Mouse (Mus musculus) testis, postnatal 10 days (tissue): Measurements from ENCODE around the gene Ipo13.

ENCODE experiments used
- DNase-seq: peaks from one replicate; pipeline ENCODE4 v3.0.0; 2021; ENCODE audit warnings: low spot score

Ipo13 gene

GRCm38 (mm10) chr4:117914031-117914430 is 768 bp downstream of the Ipo13 start:
- no peak for DNase-seq

- DNase-seq: peak; percentile 56
These were observed 1.4 kb downstream of the Ipo13 start for GRCm38 (mm10) chr4:117913421-117913820.

- DNase-seq: no peak
These were observed 2.0 kb downstream of the Ipo13 start for GRCm38 (mm10) chr4:117912685-117913273.

GRCm38 (mm10) chr4:117912131-117912561 is 2.7 kb downstream of the Ipo13 start:
- no peak for DNase-seq

GRCm38 (mm10) chr4:117908834-117909453 is 5.9 kb downstream of the Ipo13 start:
- no peak for DNase-seq

- no peak for DNase-seq
These were observed 8.6 kb downstream of the Ipo13 start for GRCm38 (mm10) chr4:117906196-117906595.

GRCm38 (mm10) chr4:117904761-117905160 is 10.0 kb downstream of the Ipo13 start:
- no peak for DNase-seq

GRCm38 (mm10) chr4:117904094-117904493 is 10.7 kb downstream of the Ipo13 start:
- DNase-seq: no peak

- no peak for DNase-seq
These were observed 16.7 kb downstream of the Ipo13 start for GRCm38 (mm10) chr4:117898111-117898510.

GRCm38 (mm10) chr4:117896031-117896430 is 18.8 kb downstream of the Ipo13 start:
- DNase-seq: no peak

- no peak for DNase-seq
These were observed 19.5 kb downstream of the Ipo13 start for GRCm38 (mm10) chr4:117895339-117895738.

- no peak for DNase-seq
These were observed 20.2 kb downstream of the Ipo13 start for GRCm38 (mm10) chr4:117894601-117895000.

GRCm38 (mm10) chr4:117893376-117893775 is 21.4 kb downstream of the Ipo13 start:
- DNase-seq: peak; percentile 81

- DNase-seq: peak; percentile 86
These were observed 23.0 kb downstream of the Ipo13 start, which contains the start of gene Dph2 for GRCm38 (mm10) chr4:117891738-117892161. Gene Dph2 (minus strand): TSS chr4:117892032.

- DNase-seq: no peak
These were observed 24.0 kb downstream of the Ipo13 start for GRCm38 (mm10) chr4:117890750-117891149.

- no peak for DNase-seq
These were observed 24.8 kb downstream of the Ipo13 start for GRCm38 (mm10) chr4:117890031-117890430.

GRCm38 (mm10) chr4:117889471-117889870 is 25.3 kb downstream of the Ipo13 start:
- no peak for DNase-seq

GRCm38 (mm10) chr4:117887920-117888319 is 26.9 kb downstream of the Ipo13 start:
- DNase-seq: no peak

- DNase-seq: peak; percentile 96
These were observed 27.7 kb downstream of the Ipo13 start, which contains the start of gene Atp6v0b for GRCm38 (mm10) chr4:117887133-117887532. Gene Atp6v0b (minus strand): TSS chr4:117887333.

GRCm38 (mm10) chr4:117886644-117887043 is 28.2 kb downstream of the Ipo13 start:
- DNase-seq: no peak

GRCm38 (mm10) chr4:117885994-117886393 is 28.8 kb downstream of the Ipo13 start:
- DNase-seq: no peak

- DNase-seq: no peak
These were observed 29.7 kb downstream of the Ipo13 start for GRCm38 (mm10) chr4:117885093-117885492.

- DNase-seq: no peak
These were observed 30.7 kb downstream of the Ipo13 start for GRCm38 (mm10) chr4:117884146-117884545.
